Mouse (Mus musculus) lung, postnatal 25 days (tissue): ENCODE measurements at regions not wholly inside any gene's neighbourhood (a gene's known extent, or its start where the extent isn't known, plus 50 kb on each side); places are given as distances from the start of the nearest gene placed in this dataset.
A peak's percentile ranks its signal among the peaks of the same experiment; 100 is the strongest.
"Not testable (repeated sequence)": the region's sequence is repeated elsewhere in the genome, so short reads cannot be mapped to it uniquely, and the experiment has no call there.

Source experiments
- DNase-seq: peaks from one replicate; pipeline ENCODE4 v3.0.0; 2022; ENCODE audit warnings: low spot score

GRCm38 (mm10) chr1:177501288-177501687 is 59.1 kb downstream of the Zbtb18 start:
- DNase-seq = no peak

DNA sequence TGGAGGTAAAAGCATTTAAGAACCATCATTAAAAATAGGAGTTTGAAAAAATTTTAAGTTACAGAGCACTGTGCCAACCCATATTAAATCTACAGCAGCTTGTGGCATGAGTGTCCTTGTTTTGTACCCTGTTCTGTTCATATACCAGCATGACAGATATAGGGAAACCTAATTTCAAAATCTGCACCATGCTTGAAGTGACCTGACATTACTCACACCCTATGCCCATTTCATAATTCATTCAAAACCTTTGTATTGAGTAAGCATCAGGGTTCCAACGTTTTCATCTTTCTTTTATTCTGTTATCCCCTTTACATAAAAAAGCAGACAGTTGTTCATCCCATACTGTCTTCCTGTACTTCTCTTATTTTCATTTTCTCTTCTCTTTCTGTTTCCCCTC is 61.8 kb downstream of the Zbtb18 start:
- DNase-seq = no peak

GRCm38 (mm10) chr1:177504743-177505142 is 62.6 kb downstream of the Zbtb18 start:
- no peak for DNase-seq

- not testable (repeated sequence) for DNase-seq
Measured at GRCm38 (mm10) chr1:177507398-177507797, 65.2 kb downstream of the Zbtb18 start.

GRCm38 (mm10) chr1:177509786-177510185 is 67.6 kb downstream of the Zbtb18 start:
- DNase-seq = no peak

GRCm38 (mm10) chr1:177512116-177512515 is 70.0 kb downstream of the Zbtb18 start:
- no peak for DNase-seq

- no peak for DNase-seq
Measured at GRCm38 (mm10) chr1:177517934-177518610, 75.9 kb downstream of the Zbtb18 start.

GRCm38 (mm10) chr1:177518897-177519513 is 76.9 kb downstream of the Zbtb18 start:
- no peak for DNase-seq

DNA sequence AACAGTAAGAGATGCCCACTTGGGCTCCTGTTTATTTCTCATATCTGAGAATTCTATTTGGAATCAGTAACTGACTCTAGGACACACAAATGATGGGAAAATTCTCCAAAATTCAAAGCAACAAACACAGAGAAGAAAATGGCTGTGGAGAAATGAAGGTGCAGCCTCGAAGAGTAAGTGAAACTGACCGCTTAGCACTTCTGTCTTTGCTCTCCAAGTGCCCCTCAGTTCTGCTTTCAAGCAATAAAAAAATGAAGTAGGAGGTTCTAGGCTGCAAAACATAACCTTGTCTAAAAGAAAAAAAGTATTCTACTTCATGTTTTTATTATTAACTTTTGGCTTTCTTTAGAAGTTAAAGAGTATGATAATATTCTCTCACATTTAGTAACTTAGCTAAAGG is 79.0 kb downstream of the Zbtb18 start:
- DNase-seq = no peak

DNA sequence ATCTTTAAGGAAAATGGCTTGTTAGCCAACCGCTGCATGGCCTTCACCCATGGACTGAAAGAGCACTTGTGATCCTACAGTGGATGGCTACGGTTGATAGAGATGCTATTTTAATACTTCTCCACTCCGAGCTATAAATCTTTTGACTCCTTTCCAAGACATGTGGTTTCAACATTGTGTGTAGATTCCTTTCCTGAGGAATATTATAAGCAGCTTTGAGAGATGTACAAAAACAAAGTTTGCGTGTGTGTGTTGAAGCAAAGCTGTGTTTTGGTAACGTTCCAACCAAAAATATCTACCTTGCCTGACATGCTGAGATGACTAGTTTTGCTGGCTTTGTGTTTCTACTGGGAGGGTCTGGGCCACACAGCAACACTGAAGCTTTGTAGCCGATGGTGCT is 83.0 kb downstream of the Zbtb18 start:
- no peak for DNase-seq

GRCm38 (mm10) chr1:177531791-177532190 is 89.6 kb downstream of the Zbtb18 start:
- peak; percentile 75 for DNase-seq

DNA sequence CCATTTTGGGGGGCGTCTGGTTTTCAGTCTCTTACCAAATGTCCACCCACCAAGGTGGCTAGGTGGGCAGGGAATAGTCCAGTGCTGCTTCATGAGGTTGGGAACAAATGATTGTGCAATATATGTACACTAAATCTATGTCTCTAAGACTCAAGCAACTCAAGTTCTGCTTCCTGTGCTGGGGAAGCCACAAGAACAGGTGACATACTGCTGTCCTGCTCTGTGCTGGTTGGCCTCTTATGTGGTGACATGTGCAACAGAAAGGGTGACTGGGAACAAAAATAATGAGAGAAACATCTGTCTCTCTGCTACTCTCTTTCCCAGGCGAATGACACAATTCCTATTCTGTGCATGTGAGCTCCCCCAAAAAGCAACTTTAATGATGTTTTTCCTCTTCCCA is 90.5 kb downstream of the Zbtb18 start:
- no peak for DNase-seq

DNA sequence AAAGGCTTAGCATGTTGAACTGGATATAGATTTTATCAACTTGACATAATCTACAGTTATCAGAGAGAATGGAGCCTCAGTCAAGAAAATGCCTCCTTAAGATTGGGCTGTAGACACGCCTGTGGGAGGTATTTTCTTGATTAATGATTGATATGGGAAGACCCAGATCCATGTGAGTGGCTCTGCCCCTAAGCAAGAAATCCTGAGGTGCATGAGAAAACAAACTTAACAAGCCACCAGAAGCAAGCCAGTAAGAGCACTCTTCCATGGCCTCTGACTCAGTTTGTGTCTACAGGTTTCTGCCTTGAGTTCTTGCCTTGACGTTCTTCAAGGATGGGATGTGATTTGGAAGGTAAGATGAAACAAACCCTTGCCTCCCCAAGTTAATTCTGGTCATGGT is 91.2 kb downstream of the Zbtb18 start:
- no peak for DNase-seq

- no peak for DNase-seq
Measured at GRCm38 (mm10) chr1:177545031-177545735, 103.0 kb downstream of the Zbtb18 start.

GRCm38 (mm10) chr1:177547716-177548115 is 105.6 kb downstream of the Zbtb18 start:
- DNase-seq = no peak

GRCm38 (mm10) chr1:177555471-177556291 is 113.5 kb downstream of the Zbtb18 start:
- peak; percentile 14 for DNase-seq

DNA sequence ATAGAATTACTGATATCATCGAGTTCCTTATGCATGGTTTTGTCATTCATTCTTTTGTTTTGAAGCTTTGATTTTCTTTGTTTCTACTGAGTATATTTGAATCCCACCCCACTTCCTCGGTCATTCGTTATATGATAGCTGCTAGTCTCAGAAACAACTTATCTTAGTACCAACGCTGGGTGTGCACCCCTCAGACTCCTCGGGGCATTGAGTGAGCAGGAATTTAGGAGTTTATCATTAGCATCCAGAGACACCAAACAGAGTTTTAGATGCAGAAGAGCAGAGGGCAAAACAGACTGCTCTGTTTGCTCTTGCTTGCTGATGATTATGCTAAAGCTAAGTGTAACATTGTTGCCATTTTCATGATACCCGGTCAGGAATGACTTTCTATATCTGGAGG is 115.3 kb downstream of the Zbtb18 start:
- no peak for DNase-seq

- no peak for DNase-seq
Measured at GRCm38 (mm10) chr1:177557856-177558255, 115.7 kb downstream of the Zbtb18 start.

DNA sequence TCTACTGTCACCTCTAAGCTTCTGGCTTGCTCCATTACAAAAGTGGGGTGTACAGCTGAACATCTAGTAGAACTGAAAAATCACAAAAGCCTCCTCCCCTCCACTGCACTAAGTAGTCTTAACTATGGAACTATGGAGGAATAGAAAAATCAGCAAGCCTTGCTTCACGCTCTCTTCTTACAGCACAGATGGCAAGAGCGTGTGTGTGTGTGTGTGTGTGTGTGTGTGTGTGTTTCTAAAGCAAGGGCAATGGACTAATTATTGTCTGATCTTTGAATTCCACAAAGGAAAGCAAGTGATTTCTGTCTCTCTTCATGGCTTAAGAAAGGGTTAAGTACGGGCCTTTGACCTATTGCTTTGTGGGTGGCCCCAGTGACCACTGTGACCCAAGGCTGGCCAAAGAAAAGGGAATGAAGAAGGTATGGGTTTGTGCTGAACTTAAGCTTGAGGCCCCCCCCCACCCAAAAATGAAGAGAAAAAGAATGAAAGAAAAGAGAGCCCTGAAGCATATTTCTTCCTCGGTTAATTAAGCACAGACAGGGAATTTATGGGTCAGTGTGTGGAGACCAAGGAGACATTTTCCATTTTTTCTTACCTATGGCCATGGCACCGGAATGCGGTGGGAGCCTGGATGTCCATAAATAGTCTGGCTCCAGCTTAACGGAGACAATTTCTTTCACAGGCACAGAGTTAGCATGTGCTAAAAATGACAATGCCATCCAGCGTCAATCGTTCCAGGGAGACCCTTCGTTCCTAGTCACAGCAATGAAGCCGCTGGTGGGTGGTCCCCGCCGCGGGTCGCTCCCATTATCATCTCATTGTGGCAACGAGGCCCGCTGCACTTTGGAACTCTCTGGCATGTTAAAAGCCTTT is 119.8 kb downstream of the Zbtb18 start:
- DNase-seq = no peak

DNA sequence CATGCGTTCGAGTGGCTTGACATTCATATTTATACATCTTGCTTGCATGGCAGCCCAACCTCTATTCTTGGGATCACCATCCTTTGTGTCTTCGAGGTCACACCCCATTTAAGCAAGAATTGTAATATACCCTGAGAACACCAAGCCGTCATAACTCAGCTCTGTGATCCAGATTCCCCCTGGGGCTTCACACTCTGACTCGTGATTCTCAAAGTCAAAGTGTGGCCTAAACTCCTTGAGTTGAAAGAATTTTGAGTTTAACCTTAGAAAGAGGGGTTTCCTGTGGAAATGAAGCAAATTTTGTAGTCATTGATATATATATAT is 120.4 kb downstream of the Zbtb18 start:
- DNase-seq = no peak

DNA sequence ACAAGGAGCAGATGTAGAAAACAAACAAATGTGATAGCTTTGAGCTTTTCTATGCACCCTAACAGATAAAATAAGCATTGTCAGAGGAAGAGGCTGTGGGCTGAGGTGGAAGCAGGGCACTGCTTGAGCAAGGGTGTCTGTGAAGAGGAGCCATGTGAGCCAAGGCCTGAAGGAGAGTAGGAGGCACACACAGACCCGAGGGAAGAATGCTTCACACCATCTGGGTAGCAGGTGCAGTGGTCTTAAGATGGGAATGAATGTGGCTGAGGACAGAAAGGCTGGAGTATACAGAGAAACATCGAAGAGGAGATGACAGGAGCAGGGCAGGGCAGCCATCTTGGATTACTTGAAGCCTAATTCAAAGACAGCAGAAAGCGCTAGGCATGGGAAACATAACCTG is 123.5 kb downstream of the Zbtb18 start:
- no peak for DNase-seq
